Mouse (Mus musculus) left cerebral cortex, adult 2 months (tissue): ENCODE data around the gene Apom. TPM values are rescaled to one million over a fixed set of nuclear protein-coding genes. Genes with fewer than 3 reads are reported as not detected.

Experiments used
- DNase-seq, 2 experiments: peaks; one replicate each; pipeline ENCODE4 v3.0.0; 2021 to 2022; ENCODE audit warnings: low spot score in 2 of 2, mixed read lengths in 1 of 2; ENCODE audit errors: extremely low spot score in 1 of 2
- H3K27ac ChIP-seq: fragments of 200-600 bp; 2 replicates; pipeline ENCODE4 v1.8.1; 2022
- H3K4me3 ChIP-seq: fragments of 200-600 bp; 2 replicates; pipeline ENCODE4 v1.8.1; 2022
- CTCF ChIP-seq: fragments of 200-600 bp; IDR thresholded peaks from 2 replicates; pipeline ENCODE4 v1.8.1; 2022; ENCODE audit warnings: antibody characterized with exemption, mild to moderate bottlenecking, moderate library complexity
- intact Hi-C: fragments of 180-260 bp; cut with DNase I; formaldehyde crosslinking; loops from one replicate; pipeline ENCODE4 v1.15.1; 2025
- long read RNA-seq, 2 experiments: library from polyadenylated mRNA; stranded (forward); transcript quantifications; one replicate each; pipeline ENCODE4 v2.0.0; 2021; ENCODE audit warnings: borderline mapping rate in 2 of 2
- total RNA-seq, 2 experiments: library from RNA; stranded (reverse); gene quantifications; 2 replicates each; pipeline ENCODE4 v1.2.3; 2021

Gene Apom
- total RNA-seq = not detected
- long read RNA-seq, experiment 1 = 0 reads
- long read RNA-seq, experiment 2 = 0 reads

DNA sequence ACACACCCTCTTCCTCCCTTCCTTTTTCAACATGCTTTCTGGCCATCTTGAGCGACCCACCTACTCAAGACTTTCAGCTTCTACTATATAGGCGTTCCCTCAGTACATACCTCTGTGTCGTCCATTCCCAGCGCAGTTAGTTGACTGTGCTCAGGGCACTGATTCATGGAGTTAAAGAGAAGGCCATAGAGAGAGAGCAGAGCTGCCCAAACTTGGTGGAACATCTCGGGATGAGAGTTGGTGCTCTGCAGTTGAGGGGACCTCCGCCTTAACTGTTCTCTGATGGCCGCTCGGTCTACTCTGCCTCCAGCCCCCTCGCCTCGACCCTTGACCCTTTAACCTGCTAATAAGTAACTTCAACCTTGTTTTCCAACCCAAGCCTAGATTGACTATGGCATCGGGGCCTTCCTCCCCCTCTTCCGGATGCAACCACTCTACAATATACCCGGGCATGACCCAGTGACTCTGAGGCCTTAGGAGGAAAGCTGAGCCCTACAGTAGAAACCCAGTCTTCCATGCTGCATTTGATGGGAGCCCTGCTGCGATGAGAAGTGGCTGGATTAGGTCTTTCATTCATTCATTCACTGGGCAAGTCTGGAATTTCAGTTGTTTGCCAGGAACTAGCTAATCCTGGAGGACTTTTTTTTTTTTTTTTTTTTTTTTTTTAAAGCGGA is at the start of gene Apom:
TSS of gene Apom (minus strand) at position 551 of the 674 bp plus-strand sequence.
- no peak within 1 kb of the TSS for H3K4me3 ChIP-seq
- H3K27ac ChIP-seq = no peak within 1 kb of the TSS
- DNase-seq = no peak
- no peak for TF ChIP-seq CTCF
- intact Hi-C loops = no loop called here

DNA sequence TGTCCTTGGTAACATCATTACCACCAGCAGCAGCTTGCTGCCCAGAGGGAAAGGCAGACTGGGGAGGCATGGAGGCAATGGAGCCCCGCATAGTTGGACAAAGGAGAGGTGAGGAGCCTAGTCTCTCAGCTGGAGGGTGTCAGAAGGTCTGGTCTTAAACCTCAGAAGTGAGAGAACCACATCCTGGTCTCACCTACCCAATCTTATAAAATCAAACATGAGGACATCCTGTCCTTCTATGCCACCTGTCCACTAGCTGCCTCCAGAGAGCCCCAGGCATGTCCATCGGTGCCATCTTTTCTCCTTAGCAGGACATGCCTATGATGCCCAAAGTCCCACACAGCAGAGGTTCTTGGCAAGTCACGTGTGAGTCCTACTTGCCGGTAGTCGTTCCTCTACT is 48.2 kb upstream of the Apom start:
- intact Hi-C loops = no loop called here
- TF ChIP-seq CTCF = no peak
- H3K27ac ChIP-seq = no peak overlapping the region
- H3K4me3 ChIP-seq = no peak overlapping the region
- no peak for DNase-seq

DNA sequence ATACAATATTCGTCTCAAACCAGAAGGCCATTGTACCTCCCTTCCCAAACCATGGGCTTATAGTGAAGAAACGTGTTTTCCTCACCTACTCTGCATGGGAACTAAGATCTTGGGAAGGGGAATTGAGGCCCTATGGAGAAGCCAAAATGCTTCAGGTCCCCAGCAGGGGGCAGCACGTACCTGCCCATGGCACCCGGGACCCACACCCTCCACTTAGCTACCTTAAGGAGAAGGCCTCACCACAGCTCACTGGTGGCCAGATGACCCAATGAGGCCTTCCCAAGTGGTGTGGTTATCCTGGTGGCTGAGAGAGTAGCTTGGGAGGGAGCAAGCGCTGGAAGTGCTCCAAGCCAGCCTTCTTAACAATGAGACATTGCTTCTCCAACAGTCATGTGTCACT is 46.7 kb upstream of the Apom start:
- peak; percentile 83 for TF ChIP-seq CTCF
- intact Hi-C loops = loop anchor here (1.0 kb wide), 1 partner anchor 54 kb away; no protein-coding TSS in a partner anchor

GRCm38 (mm10) chr17:35175968-35176367 is 44.1 kb upstream of the Apom start, which contains the start of gene Aif1:
Aif1 (minus strand) TSS chr17:35176068.
- intact Hi-C loops = no loop called here

More for the DNA sequence above, 46.7 kb upstream of the Apom start:
- H3K4me3 ChIP-seq = no peak overlapping the region
- peak in 1 of 2 experiments; percentile 58 for DNase-seq
- no peak overlapping the region for H3K27ac ChIP-seq

GRCm38 (mm10) chr17:35175382-35175781 is 43.5 kb upstream of the Apom start:
- TF ChIP-seq CTCF = no peak
- intact Hi-C loops = no loop called here
- no peak overlapping the region for H3K27ac ChIP-seq
- no peak for DNase-seq
- H3K4me3 ChIP-seq = no peak overlapping the region

More at GRCm38 (mm10) chr17:35175968-35176367, 44.1 kb upstream of the Apom start, which contains the start of gene Aif1:
- TF ChIP-seq CTCF = no peak
- no peak for DNase-seq
- H3K4me3 ChIP-seq = no peak within 1 kb of the TSS
- no peak within 1 kb of the TSS for H3K27ac ChIP-seq

GRCm38 (mm10) chr17:35174201-35174977 is 42.5 kb upstream of the Apom start:
- intact Hi-C loops = no loop called here
- H3K4me3 ChIP-seq = no peak overlapping the region
- no peak for DNase-seq
- H3K27ac ChIP-seq = peak overlapping the region; percentile 77; the same call in 1 of the 2 replicates
- TF ChIP-seq CTCF = no peak

GRCm38 (mm10) chr17:35173329-35173728 is 41.5 kb upstream of the Apom start:
- no peak for TF ChIP-seq CTCF
- intact Hi-C loops = no loop called here
- H3K27ac ChIP-seq = peak overlapping the region; percentile 77
- no peak overlapping the region for H3K4me3 ChIP-seq
- no peak for DNase-seq

GRCm38 (mm10) chr17:35172445-35173234 is 40.8 kb upstream of the Apom start:
- intact Hi-C loops = no loop called here
- peak; percentile 54 to 55 for DNase-seq
- Histone ChIP-seq H3K4me3 (peak overlapping the region; percentile 14; the same call in 1 of the 2 replicates), H3K27ac (peak overlapping the region; percentile 77)
- no peak for TF ChIP-seq CTCF

DNA sequence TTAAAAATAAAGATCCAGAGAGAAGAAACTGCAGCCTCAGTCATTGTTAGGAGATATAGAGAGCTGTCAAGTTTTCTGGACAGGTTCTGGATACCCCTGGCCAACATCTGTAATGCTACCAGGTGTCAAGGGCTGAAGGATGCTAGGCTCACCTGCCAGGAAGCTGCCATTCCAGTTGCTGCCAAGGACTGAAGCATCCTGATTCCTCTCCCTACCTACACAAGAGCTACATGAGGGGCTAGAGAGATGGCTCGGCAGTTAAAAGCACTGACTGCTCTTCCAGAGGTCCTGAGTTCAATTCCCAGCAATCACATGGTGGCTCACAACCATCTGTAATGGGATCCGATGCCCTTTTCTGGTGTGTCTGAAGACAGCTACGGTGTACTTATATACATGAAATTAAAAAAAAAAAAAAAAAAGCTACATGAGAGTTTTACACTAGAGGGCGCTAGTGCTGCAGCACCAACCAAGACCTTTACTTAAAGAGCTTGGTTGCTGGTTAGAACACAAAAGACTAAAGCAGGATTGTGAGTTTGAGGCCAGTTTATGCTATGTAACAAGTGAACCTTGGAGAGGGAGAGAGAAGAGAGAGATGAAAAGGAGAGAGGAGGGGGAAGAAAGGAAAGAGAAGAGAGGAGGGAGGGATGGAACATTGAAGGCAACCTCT is 36.8 kb upstream of the Apom start:
- peak overlapping the region; percentile 75 for H3K27ac ChIP-seq

DNA sequence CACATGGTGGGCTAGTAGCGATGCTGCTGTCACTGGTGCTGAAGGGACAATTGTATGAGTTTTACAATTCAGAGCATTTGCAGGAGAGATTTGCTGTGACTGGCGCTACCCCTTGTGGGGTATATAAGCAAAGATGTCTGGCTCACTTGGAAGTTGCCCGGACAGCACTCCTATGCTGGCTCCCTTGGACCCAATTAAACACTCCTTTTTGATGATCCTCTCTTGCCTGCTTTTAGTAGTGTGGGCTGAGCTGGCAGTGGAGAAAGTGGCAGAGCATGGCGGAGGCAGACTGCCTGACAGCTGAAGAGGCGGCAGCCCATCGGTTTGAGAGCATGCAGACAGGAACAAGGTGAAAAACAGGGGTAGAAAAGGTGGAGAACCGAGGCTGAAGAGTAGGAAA is 35.9 kb upstream of the Apom start:
- TF ChIP-seq CTCF = no peak
- Histone ChIP-seq H3K4me3 (no peak overlapping the region), H3K27ac (peak overlapping the region; percentile 75)
- intact Hi-C loops = no loop called here
- DNase-seq = no peak

More for the DNA sequence above, 36.8 kb upstream of the Apom start:
- H3K4me3 ChIP-seq = no peak overlapping the region
- intact Hi-C loops = loop anchor here (1.0 kb wide), 1 partner anchor 64 kb away; no protein-coding TSS in a partner anchor
- no peak for DNase-seq
- peak; percentile 78 for TF ChIP-seq CTCF

DNA sequence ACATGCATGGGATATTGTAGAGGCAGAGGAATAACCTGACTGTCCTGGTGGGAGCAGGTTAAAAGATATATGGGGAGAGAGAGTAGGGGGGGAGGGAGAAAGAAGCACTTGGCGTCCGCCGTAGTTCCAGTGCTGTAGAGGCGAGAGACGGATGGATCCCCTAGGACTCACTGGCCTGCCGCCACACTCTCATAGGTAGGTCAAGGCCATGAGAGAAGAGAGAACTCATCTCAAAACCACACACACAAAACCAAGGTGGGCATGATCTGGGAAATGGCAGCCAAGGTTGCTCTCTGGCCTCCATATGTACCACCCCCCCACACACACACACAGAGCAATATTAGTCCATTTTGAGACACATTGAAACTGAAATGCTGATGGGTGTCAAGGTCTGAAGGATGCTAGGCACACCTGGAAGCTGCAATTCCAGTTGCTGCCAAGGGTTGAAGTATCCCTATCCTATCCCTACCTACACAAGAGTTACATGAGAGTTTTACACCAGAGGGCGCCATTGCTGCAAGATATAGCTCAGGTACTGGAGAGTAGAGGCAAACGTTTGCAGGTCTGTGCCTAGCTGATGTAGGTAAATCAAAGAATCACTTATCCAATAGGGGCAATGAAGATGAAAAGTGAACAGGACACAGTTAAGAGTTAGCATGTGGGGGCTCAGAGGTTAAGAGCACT is 34.6 kb upstream of the Apom start:
- TF ChIP-seq CTCF = peak; percentile 64
- intact Hi-C loops = loop anchor here (1.0 kb wide), 1 partner anchor 70 kb away; no protein-coding TSS in a partner anchor
- peak overlapping the region; percentile 96; the same call in 1 of the 2 replicates for H3K27ac ChIP-seq
- H3K4me3 ChIP-seq = no peak overlapping the region
- peak in 1 of 2 experiments; percentile 59 for DNase-seq
